Mouse (Mus musculus): ENCODE data around the gene Mansc1. TPM values are rescaled to one million over a fixed set of nuclear protein-coding genes. Genes with fewer than 3 reads are reported as not detected.

Gene Mansc1
- polyA plus RNA-seq, 1 experiment from 2014 or later, result 0.71 TPM

DNA sequence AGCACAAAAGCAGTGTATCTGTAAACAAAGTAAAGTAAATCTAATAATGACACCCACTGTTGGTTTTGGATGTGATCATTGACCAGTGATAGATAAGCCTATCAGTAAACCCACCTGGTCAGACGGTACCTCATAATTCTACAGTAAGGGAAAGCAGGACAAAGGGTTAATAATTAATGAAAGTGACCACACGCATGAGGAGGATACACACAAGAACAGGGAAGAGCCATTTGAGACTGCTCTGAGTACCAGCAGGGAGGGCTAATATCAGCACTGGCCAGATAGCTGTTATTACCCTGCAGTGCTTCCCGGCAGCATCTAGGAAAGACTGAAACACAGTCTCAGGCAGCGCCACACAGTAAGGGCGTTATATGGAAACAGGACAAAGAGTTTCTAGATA lies 32.3 kb upstream of the Mansc1 start:
- H3K4me1 ChIP-seq (ENCODE audit: control insufficient read depth, insufficient read depth, low read length), result no peaks in the 10 kb centered on the region
- no peaks in the 10 kb centered on the region for H3K9me3 ChIP-seq (ENCODE audit: control insufficient read depth, low read length)
- H3K27me3 ChIP-seq (ENCODE audit: control insufficient read depth, insufficient read depth, low read length), result no peaks in the 10 kb centered on the region
- no peak overlapping the region for H3K9ac ChIP-seq (replicated peaks; ENCODE audit: low read depth, low read length)
- no peak overlapping the region for H3K4me3 ChIP-seq (ENCODE audit: low read depth, low read length)
- no peak for ATAC-seq (ENCODE audit: low read depth)
- H3K27ac ChIP-seq (ENCODE audit: low read depth, low read length), result no peak overlapping the region
- no peaks in the 10 kb centered on the region for H3K36me3 ChIP-seq (ENCODE audit: control insufficient read depth, insufficient read depth, low read length)
- H3K4me2 ChIP-seq (ENCODE audit: low read depth, low read length), result no peak overlapping the region
- WGBS, result 65% methylated on average over 5 of the region's 5 CpGs

DNA sequence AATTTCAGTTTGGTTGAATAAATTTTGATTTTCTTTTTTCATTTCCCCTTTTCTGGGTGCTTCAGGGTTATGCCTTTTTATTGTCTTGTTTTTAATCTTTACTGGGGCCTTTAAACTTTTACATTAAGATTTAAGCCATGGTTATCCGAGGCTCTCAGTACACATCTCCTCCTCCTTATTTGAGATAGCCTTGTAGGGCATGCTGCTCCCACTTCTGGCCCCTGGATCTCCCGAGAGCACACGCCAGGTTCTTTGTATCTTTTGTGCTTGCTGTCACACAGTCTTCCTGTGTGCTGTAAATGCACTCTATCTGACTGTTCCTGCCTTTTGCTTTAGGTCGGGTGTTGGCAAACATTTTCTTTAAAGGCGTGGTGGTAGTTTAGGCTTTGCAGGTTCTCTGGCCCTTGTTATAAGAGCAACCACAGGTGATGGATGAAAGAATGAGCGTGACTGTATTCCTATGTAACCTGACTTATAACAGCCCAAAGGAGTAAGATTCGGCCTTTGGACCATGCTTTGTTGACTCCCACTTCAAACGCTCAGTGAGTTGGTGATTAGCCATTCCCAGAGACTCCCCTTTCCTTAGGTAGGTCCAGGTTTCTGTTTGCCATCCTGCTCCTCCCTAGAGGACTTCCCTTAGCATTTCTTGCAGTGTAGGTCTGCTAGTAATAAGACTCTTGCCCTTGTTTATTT lies 28.6 kb upstream of the Mansc1 start:
- H3K36me3 ChIP-seq (ENCODE audit: control insufficient read depth, insufficient read depth, low read length), result no peaks in the 10 kb centered on the region
- 84% methylated on average over 8 of the region's 8 CpGs for WGBS
- ATAC-seq (ENCODE audit: low read depth), result no peak
- no peaks in the 10 kb centered on the region for H3K9me3 ChIP-seq (ENCODE audit: control insufficient read depth, low read length)
- no peak overlapping the region for H3K27ac ChIP-seq (ENCODE audit: low read depth, low read length)
- H3K27me3 ChIP-seq (ENCODE audit: control insufficient read depth, insufficient read depth, low read length), result no peaks in the 10 kb centered on the region
- no peak overlapping the region for H3K4me3 ChIP-seq (ENCODE audit: low read depth, low read length)
- no peak overlapping the region for H3K9ac ChIP-seq (replicated peaks; ENCODE audit: low read depth, low read length)
- H3K4me1 ChIP-seq (ENCODE audit: control insufficient read depth, insufficient read depth, low read length), result no peaks in the 10 kb centered on the region
- no peak overlapping the region for H3K4me2 ChIP-seq (ENCODE audit: low read depth, low read length)

- H3K4me2 ChIP-seq (ENCODE audit: low read depth, low read length), result no peak overlapping the region
These were observed 27.0 kb upstream of the Mansc1 start for GRCm38 (mm10) chr6:134659108-134659958.

DNA sequence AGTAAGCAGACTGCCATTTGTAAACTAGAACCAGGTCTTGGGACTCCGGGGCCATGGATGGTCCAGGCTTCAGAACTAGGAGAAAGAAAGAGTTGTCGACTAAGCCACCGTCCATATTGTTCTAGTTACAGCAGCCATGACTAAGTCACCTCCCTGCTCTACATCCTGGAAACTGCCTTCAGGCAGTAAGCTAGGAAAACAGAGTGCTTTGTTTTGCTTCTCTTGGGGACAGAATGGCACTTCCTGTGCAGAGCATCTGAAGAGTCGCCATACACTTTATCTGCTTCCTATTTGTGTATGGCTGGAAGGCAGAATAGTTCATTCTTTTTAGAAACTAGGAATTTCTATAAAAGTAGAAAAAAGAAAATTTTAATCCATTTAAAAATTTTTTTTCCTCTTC lies 24.2 kb upstream of the Mansc1 start:
- Histone ChIP-seq H3K4me3 (ENCODE audit: low read depth, low read length) (no peak overlapping the region), H3K4me2 (ENCODE audit: low read depth, low read length) (no peak overlapping the region), H3K36me3 (ENCODE audit: control insufficient read depth, insufficient read depth, low read length) (no peaks in the 10 kb centered on the region), H3K27me3 (ENCODE audit: control insufficient read depth, insufficient read depth, low read length) (no peaks in the 10 kb centered on the region), H3K9me3 (ENCODE audit: control insufficient read depth, low read length) (no peaks in the 10 kb centered on the region), H3K9ac (replicated peaks; ENCODE audit: low read depth, low read length) (no peak overlapping the region), H3K27ac (ENCODE audit: low read depth, low read length) (no peak overlapping the region), H3K4me1 (ENCODE audit: control insufficient read depth, insufficient read depth, low read length) (no peaks in the 10 kb centered on the region)
- no peak for ATAC-seq (ENCODE audit: low read depth)
- 79% methylated on average over 4 of the region's 4 CpGs for WGBS

More at GRCm38 (mm10) chr6:134659108-134659958, 27.0 kb upstream of the Mansc1 start:
- Histone ChIP-seq H3K9ac (replicated peaks; ENCODE audit: low read depth, low read length) (no peak overlapping the region), H3K27ac (ENCODE audit: low read depth, low read length) (no peak overlapping the region), H3K27me3 (ENCODE audit: control insufficient read depth, insufficient read depth, low read length) (no peaks in the 10 kb centered on the region), H3K9me3 (ENCODE audit: control insufficient read depth, low read length) (no peaks in the 10 kb centered on the region), H3K4me3 (ENCODE audit: low read depth, low read length) (no peak overlapping the region), H3K36me3 (ENCODE audit: control insufficient read depth, insufficient read depth, low read length) (no peaks in the 10 kb centered on the region), H3K4me1 (ENCODE audit: control insufficient read depth, insufficient read depth, low read length) (no peaks in the 10 kb centered on the region)
- ATAC-seq (ENCODE audit: low read depth), result peak; percentile 91
- WGBS, result 21% methylated on average over 9 of the region's 9 CpGs

GRCm38 (mm10) chr6:134648356-134648755 lies 16.1 kb upstream of the Mansc1 start:
- H3K9me3 ChIP-seq (ENCODE audit: control insufficient read depth, low read length), result no peaks in the 10 kb centered on the region
- no peaks in the 10 kb centered on the region; the same call in 1 of the 2 replicates for H3K36me3 ChIP-seq (ENCODE audit: control insufficient read depth, insufficient read depth, low read length)
- no peak overlapping the region for H3K9ac ChIP-seq (replicated peaks; ENCODE audit: low read depth, low read length)
- WGBS, result 38% methylated on average over 5 of the region's 5 CpGs
- no peak overlapping the region for H3K4me3 ChIP-seq (ENCODE audit: low read depth, low read length)
- no peak overlapping the region for H3K4me2 ChIP-seq (ENCODE audit: low read depth, low read length)
- H3K4me1 ChIP-seq (ENCODE audit: control insufficient read depth, insufficient read depth, low read length), result no peaks in the 10 kb centered on the region
- no peak for ATAC-seq (ENCODE audit: low read depth)
- H3K27ac ChIP-seq (ENCODE audit: low read depth, low read length), result 0 out of 2 replicates have a peak overlapping the region, but pooled peaks have one; percentile 28
- no peaks in the 10 kb centered on the region for H3K27me3 ChIP-seq (ENCODE audit: control insufficient read depth, insufficient read depth, low read length)

DNA sequence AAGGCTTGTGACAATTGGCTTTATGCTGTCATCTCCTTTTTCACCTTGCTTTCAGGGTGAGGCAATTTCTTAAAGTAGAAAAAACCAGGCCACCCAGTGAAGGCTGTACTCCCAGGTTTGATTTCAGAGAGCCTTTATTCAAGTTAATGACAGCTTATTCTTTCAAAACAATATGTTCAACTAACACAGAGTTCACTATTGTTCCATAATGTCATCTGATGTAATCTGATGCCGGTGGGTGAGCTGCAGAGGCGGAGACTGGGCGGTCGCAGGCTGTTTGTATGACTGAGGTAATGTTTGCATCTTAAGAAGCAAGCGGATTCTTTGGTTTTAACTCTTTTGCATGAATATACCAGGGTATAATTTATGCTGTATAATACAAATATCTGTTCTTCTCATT lies 15.3 kb upstream of the Mansc1 start:
- Histone ChIP-seq H3K36me3 (ENCODE audit: control insufficient read depth, insufficient read depth, low read length) (no peaks in the 10 kb centered on the region; the same call in 1 of the 2 replicates), H3K4me2 (ENCODE audit: low read depth, low read length) (no peak overlapping the region), H3K27ac (ENCODE audit: low read depth, low read length) (no peak overlapping the region), H3K27me3 (ENCODE audit: control insufficient read depth, insufficient read depth, low read length) (no peaks in the 10 kb centered on the region), H3K9me3 (ENCODE audit: control insufficient read depth, low read length) (no peaks in the 10 kb centered on the region), H3K4me1 (ENCODE audit: control insufficient read depth, insufficient read depth, low read length) (no peaks in the 10 kb centered on the region), H3K9ac (replicated peaks; ENCODE audit: low read depth, low read length) (no peak overlapping the region), H3K4me3 (ENCODE audit: low read depth, low read length) (no peak overlapping the region)
- ATAC-seq (ENCODE audit: low read depth), result no peak
- 17% methylated on average over 5 of the region's 5 CpGs for WGBS

DNA sequence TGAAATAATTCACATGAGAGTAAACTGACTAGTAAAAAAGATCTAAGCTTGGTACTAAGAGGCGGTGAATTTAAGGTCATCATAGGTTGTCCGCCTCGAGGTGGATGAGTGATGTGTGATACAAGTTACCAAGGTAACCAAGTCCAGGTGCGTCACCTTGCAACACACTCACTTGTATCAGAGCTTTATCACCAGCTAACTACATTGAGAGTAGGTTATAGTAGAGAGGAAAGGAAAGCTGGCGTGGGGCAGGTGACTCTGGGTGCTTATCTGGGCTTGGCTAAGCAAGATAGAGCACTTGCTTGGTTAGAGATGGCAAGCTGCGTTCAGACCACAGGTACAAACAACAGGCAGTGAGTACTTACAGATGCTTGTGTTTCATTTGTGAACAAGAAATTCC lies 14.5 kb upstream of the Mansc1 start:
- H3K9me3 ChIP-seq (ENCODE audit: control insufficient read depth, low read length), result no peaks in the 10 kb centered on the region
- WGBS, result 94% methylated on average over 6 of the region's 6 CpGs
- peaks cover 5% of the 10 kb centered on the region; the same call in 1 of the 2 replicates for H3K4me1 ChIP-seq (ENCODE audit: control insufficient read depth, insufficient read depth, low read length)
- H3K27me3 ChIP-seq (ENCODE audit: control insufficient read depth, insufficient read depth, low read length), result no peaks in the 10 kb centered on the region
- H3K36me3 ChIP-seq (ENCODE audit: control insufficient read depth, insufficient read depth, low read length), result no peaks in the 10 kb centered on the region; the same call in 1 of the 2 replicates
- no peak for ATAC-seq (ENCODE audit: low read depth)
- H3K9ac ChIP-seq (replicated peaks; ENCODE audit: low read depth, low read length), result no peak overlapping the region
- no peak overlapping the region for H3K27ac ChIP-seq (ENCODE audit: low read depth, low read length)
- no peak overlapping the region for H3K4me3 ChIP-seq (ENCODE audit: low read depth, low read length)
- no peak overlapping the region for H3K4me2 ChIP-seq (ENCODE audit: low read depth, low read length)

DNA sequence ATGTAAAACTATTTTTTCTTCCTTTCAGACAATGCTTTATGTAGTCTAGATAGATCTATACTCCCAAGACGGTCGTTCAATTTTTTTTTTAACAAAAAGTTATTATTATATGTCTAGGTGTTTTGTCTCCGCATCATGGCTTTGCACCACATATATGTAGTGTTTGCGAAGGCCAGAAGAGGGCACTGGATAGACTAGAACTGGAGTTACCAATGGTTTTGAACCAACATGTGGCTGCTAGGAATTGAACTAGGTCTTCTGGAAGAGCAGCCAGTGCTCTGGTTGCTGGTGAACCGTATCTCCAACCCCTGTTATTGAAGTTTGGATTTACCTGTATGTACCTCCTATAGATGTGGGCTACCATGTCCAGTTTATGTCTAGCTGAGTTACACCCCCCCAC lies 11.0 kb upstream of the Mansc1 start:
- no peaks in the 10 kb centered on the region; the same call in 1 of the 2 replicates for H3K36me3 ChIP-seq (ENCODE audit: control insufficient read depth, insufficient read depth, low read length)
- WGBS, result 93% methylated on average over 5 of the region's 5 CpGs

More for the DNA sequence above, 11.0 kb upstream of the Mansc1 start:
- Histone ChIP-seq H3K27ac (ENCODE audit: low read depth, low read length) (no peak overlapping the region), H3K4me1 (ENCODE audit: control insufficient read depth, insufficient read depth, low read length) (peaks cover 8% of the 10 kb centered on the region; the same call in 1 of the 2 replicates), H3K9ac (replicated peaks; ENCODE audit: low read depth, low read length) (no peak overlapping the region), H3K27me3 (ENCODE audit: control insufficient read depth, insufficient read depth, low read length) (no peaks in the 10 kb centered on the region), H3K4me2 (ENCODE audit: low read depth, low read length) (no peak overlapping the region), H3K9me3 (ENCODE audit: control insufficient read depth, low read length) (no peaks in the 10 kb centered on the region), H3K4me3 (ENCODE audit: low read depth, low read length) (no peak overlapping the region)
- ATAC-seq (ENCODE audit: low read depth), result no peak
